Mouse (Mus musculus) fibroblast of lung, adult 2 months (primary cell): ENCODE data around the gene Rph3al.
A peak's percentile ranks its signal among the peaks of the same experiment; 100 is the strongest.

ENCODE experiments used
- DNase-seq: peaks from one replicate; pipeline ENCODE4 v3.0.0-alpha.2; 2011; ENCODE audit warnings: low read depth

Gene Rph3al

DNA sequence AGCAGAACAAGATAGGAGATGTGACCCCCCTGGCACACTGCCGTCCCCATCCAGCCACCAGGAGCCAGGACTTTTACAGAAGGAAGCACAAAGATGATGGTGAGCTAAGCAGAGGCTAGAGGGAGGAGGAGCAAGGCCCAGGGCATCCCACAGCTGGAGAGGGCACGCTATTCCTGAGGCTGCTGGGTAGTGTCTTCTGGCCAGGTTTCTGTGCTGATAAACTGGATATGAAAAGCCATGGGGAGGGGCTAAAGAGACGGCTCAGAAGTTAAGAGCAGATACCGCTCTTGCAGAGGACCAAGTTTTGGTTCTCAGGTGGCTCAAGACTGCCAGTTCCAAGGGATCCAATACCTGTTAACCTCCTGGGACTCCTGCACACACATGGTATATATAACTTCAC is 76.6 kb downstream of the Rph3al start:
- no peak for DNase-seq

GRCm38 (mm10) chr11:75861213-75861612 is 77.0 kb downstream of the Rph3al start:
- peak; percentile 61 for DNase-seq

GRCm38 (mm10) chr11:75859460-75859859 is 78.8 kb downstream of the Rph3al start:
- DNase-seq, result no peak

GRCm38 (mm10) chr11:75858975-75859374 is 79.3 kb downstream of the Rph3al start:
- no peak for DNase-seq

DNA sequence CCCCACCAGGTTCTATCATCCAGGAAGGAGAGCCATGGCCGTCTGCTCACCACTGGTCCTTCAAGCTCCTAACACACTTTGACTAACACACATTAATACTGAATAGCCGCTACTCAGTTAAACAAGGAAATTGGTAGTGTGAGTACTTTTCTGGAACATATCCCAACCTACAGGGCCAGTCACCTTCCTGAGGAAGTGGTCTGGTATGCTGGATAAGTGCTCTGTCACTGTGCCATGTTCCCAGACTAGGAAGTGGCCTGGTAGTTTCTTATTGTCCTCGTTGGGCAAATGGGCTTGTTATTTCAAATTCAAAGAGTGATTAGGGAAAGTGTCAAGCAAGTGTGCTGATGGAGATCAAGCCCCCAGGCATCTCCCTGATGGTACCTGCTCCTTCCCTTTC is 80.4 kb downstream of the Rph3al start:
- DNase-seq, result no peak

GRCm38 (mm10) chr11:75854327-75854726 is 83.9 kb downstream of the Rph3al start:
- DNase-seq, result no peak

DNA sequence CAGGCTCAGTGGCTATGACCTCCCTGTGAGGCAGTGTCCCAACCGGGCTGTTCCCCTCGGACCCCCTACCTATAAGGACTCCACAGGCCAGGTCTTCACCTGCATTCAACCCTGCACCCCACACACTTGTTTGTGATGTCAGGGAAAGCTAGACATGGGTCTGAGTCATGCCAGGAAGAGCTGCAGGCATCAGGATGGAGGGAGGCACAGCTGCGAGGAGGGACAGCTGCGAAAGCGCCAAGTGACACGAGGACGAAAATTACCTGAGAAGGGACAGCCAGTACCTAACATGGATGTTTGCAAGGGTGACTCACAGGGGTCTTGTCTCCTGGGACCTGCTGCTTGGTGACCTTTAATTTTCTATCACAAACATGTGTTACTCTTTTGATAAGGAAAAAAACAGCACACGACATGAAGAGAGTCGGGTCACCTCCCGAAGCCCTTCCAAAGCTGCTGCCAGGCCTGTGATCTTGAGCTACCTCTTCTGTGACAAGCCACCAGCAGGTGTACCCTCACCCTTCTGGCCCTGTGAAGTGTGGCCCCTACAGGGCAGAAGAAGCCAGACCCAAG is 85.1 kb downstream of the Rph3al start:
- DNase-seq, result no peak

GRCm38 (mm10) chr11:75852485-75852884 is 85.7 kb downstream of the Rph3al start:
- DNase-seq, result no peak

- DNase-seq, result no peak
Measured at GRCm38 (mm10) chr11:75849552-75849951, 88.7 kb downstream of the Rph3al start.

- DNase-seq, result no peak
Measured at GRCm38 (mm10) chr11:75846589-75846988, 91.6 kb downstream of the Rph3al start.

DNA sequence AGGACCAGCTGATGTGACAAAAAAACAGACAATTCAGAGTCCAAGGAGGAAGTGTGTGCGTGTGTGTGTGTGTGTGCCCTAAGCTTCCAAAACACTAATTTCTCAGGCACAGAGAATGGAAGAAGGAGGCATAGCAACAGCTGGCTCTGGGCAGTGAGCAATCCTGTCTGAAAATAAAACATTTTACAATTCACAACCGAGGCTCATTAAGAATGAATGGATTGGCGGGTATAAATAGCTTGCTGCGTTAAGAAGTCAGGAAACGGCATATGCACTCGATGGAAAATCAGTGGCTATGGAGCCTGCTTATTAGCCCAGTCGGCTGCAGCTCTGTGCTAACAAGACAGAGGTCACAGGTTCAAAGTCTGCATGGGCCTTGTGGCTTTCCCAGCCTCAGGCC is 92.6 kb downstream of the Rph3al start:
- no peak for DNase-seq

DNA sequence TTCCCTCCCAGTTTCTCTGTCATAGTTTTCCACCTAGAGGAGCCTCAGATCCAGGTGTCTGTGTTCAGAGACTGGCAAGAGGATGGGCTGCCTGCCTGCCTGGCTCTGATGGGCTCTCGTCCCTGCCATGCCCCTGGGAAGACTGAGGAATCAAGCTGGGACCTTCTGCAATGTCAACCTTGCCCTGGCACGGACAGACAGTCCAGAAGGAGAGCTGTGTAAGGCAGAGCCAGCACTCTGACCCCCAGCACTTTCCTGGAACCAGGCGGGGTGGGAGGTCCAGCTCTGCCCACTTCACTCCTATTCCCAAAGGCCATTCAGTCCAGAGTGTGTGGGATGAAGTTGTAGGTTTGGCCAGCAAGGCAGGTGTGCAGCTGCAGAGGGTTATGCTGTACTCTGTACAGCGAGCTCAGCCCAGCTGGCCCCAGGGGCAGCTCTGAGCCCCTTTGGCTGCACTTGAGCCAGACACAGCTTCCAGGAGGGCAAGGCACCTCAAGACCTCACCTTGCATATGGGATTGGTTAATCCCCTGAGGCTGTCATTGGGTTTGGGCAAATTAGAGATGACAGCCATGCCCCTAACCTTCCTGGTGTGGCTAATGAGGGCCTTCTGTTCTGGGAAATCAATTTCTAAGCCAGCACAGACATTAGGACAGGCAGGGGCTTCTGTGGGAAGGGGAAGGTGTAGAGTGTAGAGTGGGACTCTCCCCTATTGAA is 95.2 kb downstream of the Rph3al start:
- no peak for DNase-seq

DNA sequence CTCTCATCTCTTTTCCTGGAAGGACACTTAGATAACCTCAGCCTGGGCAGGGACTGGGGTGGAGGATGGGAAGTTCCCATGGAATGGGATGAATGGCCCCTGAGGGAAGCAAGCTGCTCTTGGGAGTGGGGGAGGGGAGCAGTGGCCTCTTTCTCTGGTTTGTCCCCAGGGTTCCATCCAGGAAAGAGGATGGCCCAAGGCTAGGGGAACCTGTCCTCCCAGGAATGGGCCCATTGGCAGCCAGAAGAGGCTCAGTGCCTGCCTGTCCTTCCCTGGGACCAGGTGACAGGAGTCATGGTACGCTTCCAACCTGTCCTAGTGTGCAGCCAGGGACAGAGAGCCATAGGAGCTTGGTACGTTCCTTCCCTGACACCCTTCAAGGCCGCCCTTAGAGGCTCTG is 96.7 kb downstream of the Rph3al start:
- no peak for DNase-seq

- no peak for DNase-seq
Measured at GRCm38 (mm10) chr11:75839536-75840430, 98.4 kb downstream of the Rph3al start.

DNA sequence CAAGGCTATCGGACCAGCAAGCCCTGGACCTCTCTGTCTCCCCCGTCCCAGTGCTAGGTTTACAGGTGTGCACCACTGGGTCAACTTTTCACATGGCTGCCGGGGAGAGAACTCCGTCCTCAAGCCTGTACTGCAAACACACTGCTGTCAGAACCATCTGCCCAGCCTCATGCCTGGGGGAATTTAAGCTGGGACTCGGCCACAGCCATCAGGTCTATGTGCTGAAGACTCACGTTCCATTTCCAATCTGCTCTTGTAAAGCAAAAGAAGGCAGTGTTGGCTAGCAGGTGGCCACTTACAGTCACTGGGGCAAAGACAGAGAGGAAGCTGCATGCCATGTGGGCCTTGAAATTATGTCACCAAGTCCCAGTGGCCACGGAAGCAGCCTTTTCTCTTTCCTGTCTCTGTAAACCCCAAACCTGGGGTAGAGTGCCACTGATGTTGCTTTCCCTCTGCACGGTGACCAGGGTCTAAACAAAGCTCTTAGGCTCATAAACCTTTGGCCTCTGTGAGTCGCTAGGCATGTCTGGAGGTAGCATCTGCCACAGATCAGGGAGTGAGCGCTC is 99.3 kb downstream of the Rph3al start:
- no peak for DNase-seq

DNA sequence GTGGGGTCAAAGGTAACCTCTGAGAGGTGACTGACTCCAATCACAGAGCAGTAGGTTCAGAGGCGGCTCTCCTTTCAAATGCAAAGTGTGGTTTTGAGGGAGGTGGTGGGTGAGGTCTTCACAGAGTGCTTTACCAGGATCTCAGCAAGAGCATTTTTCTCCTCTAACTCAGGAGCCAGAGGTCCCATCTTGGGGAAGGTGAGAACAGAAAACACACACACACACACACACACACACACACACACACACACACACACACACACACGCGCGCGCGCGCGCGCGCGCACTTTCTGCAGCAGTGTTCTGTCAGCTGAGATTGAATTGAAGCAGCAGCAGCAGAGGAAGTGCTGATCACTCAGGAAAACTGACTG is 102.0 kb downstream of the Rph3al start:
- DNase-seq, result no peak

DNA sequence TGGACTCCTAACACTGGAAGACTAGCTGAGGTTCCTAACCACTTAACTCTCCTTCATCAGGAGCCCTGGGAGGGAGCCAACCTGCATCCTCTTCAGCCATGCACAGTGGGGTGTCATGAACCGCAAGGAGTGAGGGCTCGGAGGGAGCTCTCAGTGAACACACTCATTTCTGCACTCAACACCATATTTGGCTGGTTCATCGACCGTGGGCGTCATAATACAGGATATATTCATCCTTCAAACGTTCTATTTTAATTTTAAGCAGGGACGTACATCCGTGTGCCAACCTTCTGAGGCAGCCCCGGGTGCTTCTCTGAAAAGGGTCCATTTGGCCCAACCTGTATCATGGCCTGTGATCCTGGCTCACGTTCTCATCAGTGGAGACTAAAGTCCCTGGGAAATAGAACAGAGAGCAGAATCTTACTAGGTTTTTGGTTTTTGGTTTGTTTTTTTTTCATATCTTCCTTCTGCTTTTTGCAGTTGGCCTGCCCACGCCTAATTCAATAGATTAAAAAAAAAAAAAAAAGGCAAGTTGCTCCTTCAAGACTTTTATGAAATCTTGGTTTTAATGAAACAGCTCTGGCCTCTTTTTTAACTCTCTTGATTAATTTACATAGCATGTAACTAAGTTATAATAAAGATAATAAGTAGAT is 102.5 kb downstream of the Rph3al start:
- DNase-seq, result no peak

- DNase-seq, result no peak
Measured at GRCm38 (mm10) chr11:75833081-75833480, 105.1 kb downstream of the Rph3al start.

- DNase-seq, result no peak
Measured at GRCm38 (mm10) chr11:75830386-75830785, 107.8 kb downstream of the Rph3al start.

DNA sequence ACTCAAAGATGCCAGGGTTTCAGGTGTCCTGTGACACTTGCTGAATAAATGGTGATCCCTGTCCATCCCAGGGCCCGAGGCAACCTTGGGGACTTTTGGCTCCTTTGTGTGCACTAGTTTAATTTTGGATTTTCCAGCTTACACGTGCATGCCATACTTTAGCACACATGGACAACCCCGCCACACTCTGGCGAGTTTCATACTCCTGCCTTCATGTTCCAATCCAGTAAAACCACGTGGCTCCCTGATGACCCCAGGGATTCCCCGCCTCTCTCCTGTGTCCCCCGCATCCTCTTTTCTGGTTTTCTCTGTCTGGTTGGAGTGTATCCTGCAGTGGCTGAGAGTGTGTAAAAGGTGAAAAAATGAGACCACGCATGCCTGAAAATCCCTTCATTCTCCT is 110.8 kb downstream of the Rph3al start:
- DNase-seq, result no peak

DNA sequence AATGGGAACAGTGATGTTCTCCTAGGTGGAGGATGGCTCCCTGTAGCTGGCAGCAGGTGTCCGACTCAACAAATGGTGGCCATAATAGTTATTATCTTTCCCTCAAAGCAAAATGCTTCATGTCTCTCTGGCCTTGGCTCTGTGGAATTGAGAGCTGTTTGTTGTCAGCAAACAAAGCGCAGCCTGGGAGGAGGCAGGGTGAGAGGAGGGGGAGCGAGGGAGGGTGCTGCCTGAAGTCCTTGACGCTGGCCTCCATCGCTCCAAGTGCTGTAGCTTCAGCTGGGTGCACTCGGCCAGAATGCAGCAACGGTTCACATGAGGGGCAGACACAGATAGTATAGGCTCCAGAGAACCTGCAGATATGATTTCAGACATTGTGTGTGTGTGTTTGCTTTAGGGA is 114.7 kb downstream of the Rph3al start:
- no peak for DNase-seq

- peak; percentile 78 for DNase-seq
Measured at GRCm38 (mm10) chr11:75813085-75813484, 125.1 kb downstream of the Rph3al start.
